Mouse (Mus musculus): ENCODE data around the gene Zbtb20. TPM values are rescaled to one million over a fixed set of nuclear protein-coding genes. Genes with fewer than 3 reads are reported as not detected.

Zbtb20 gene
- total RNA-seq, 2 experiments from 2014 or later = 317 to 369 TPM

GRCm38 (mm10) chr16:43504556-43504955 is 628.9 kb downstream of the Zbtb20 start:
- no peak for DNase-seq (ENCODE audit: low spot score in 2 of 2)

- no peak for DNase-seq (ENCODE audit: low spot score in 2 of 2)
Measured at GRCm38 (mm10) chr16:43505314-43505950, 629.8 kb downstream of the Zbtb20 start.

DNA sequence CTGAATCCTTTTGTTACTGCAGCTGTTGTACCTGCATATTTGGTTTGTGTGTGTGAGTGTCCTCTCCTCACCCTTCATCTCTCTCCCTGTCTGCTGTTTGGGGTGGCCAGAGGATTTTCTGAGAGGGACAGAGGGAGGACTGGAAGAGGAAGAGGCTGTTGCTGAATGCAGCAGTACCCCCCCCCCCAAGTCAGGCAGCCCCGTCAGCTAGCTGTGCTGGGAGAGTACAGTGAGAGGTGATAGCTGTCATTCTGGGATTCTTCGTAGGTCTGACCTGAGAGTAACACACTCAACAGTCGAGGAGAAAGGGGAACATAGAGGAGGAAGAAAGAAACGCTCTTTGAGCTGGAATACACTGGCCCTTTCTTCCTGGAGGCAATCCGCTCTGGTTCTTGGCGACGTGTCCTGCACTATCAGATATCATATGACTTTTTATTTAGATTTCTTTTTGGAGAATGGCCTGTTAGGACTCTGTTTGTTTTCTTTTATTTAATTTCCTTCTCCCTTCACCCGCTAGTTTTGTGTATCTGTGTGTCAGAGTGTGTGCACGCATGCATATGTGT is 630.6 kb downstream of the Zbtb20 start:
- DNase-seq (ENCODE audit: low spot score in 2 of 2) = no peak

DNA sequence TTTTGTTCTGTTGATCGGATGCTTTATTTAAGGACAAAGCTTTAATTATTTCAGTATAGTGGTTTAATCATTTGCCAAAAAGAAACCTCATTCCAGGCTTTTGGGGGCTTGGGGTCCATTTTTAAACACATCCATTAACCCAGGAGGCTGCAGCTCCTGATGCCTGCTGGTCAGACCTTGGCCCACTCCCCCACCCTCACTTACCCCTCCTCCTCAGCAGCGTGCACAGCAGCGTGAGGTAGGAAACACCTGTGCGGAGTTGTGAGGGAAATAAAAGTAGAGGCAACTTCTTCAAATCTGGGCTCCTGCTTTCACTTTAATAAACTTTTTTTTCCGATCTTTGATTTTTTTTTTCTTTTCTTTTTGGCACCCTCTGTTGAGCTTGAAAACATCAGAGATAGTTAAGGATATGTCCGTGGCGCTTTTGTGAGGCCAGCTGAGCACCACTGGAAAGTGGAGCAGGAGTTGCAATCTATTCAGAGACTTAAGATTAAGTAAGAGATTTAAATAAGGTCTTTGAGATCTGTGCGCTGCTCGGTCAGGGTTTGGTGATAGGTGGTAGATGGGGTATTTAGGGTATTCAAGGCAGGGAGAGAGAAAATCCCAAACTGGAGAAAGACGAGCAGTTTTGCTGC is 631.2 kb downstream of the Zbtb20 start:
- no peak for DNase-seq (ENCODE audit: low spot score in 2 of 2)

DNA sequence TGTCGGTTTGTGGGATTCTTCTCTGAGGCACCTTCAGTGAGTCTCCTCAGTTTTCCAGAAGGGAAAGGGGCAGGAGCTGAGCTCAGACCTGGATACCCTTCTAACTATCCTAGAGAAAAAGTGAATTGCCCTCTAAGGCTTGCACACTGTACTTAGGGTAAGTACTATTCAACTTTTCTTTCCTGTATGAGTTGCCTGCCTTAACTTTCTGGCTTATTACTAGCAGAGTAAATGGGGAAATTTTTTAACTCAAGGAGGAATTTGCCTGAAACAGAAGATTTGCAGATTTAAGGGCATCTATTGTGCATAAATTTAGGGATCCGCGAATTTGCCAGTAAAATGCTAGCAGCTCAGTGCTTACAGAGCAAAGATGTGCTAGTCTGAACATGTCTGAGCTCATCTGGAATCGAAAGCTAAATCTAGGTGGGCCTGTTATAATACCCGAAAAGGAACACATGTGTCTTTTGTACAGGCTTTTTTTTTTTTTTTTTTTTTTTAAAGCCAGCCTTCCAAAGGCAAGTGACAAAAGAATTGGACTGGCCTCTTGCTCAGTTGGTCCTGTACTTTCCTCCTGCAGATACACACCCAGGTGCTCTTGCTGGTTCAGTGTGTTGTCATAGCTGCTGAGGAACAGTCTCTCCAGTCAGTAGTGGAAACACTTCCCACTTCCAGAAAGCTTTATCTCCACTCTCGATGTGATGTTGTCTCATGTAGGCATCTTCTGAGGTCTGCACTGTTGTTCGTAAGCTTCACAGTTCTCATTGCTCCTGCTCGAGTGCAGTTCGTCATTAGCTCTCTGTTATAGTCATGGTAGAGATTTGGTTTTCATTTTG is 632.7 kb downstream of the Zbtb20 start:
- no peak for DNase-seq (ENCODE audit: low spot score in 2 of 2)

DNA sequence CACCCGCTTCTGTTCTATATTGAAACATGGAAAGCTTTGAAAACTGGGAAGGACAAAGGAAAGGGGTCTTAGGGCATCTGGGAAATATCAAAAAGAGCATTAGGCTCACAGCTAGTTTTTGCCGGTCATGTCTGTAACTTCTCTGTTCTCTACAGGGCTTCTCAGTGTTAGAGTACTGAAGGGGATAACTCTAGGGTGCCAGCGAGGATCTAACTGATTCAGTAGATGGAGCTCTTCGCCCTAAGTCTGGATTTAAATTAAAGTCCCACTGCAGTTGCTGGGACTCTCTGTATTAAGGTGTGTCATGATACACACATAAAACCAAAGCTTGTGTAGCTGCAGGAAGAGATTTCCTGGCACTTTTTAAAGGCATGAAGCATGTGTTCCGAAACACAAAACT is 634.8 kb downstream of the Zbtb20 start:
- DNase-seq (ENCODE audit: low spot score in 2 of 2) = no peak

- DNase-seq (ENCODE audit: low spot score in 2 of 2) = no peak
Measured at GRCm38 (mm10) chr16:43511531-43511930, 635.9 kb downstream of the Zbtb20 start.

- no peak for DNase-seq (ENCODE audit: low spot score in 2 of 2)
Measured at GRCm38 (mm10) chr16:43513933-43514332, 638.3 kb downstream of the Zbtb20 start.

GRCm38 (mm10) chr16:43515538-43515937 is 639.9 kb downstream of the Zbtb20 start:
- DNase-seq (ENCODE audit: low spot score in 2 of 2) = no peak

DNA sequence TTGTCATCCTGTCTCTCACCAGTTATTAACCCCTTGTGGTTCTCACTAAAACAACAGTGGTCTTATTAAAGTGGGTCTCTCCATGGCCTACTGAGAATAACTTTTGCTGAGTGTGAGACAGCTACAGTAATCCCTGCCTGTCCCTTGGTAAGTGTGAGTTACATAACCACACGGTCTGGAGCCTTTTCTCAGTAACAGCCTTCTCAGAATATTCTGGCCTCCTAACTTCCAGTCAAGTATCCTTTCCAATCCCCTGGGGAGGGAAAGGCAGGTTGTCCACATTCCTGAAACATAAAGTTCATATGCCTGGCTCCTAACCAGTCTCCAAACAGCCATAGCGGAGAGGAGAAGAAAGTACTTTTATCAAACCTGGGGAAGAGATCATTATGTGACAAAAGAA is 644.6 kb downstream of the Zbtb20 start:
- DNase-seq (ENCODE audit: low spot score in 2 of 2) = no peak

GRCm38 (mm10) chr16:43522482-43522881 is 646.8 kb downstream of the Zbtb20 start:
- DNase-seq (ENCODE audit: low spot score in 2 of 2) = no peak

- no peak for DNase-seq (ENCODE audit: low spot score in 2 of 2)
Measured at GRCm38 (mm10) chr16:43524179-43524578, 648.5 kb downstream of the Zbtb20 start.

GRCm38 (mm10) chr16:43525624-43526023 is 649.9 kb downstream of the Zbtb20 start:
- peak in 1 of 2 experiments; percentile 85 for DNase-seq (ENCODE audit: low spot score in 2 of 2)

- DNase-seq (ENCODE audit: low spot score in 2 of 2) = no peak
Measured at GRCm38 (mm10) chr16:43528300-43528699, 652.6 kb downstream of the Zbtb20 start.

DNA sequence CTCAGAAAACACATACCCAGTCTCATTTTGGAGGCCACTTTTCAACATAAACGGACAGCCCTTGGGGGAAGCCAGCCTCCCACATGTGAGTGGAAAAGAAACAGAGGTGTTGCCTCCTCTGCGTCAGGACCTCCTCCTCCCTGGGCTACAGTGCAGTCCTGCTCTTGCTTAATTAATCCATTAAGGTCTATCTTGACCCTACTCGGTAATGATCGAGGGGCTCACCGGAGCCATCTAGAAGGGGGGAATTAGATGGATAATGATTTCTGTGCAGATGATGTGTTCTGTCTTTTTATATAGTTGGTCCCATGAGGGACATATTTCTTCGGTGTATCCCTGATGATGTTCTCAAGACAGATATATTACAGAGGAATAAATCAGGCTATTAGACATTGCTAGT is 655.6 kb downstream of the Zbtb20 start:
- DNase-seq (ENCODE audit: low spot score in 2 of 2) = no peak

- peak in 1 of 2 experiments; percentile 78 for DNase-seq (ENCODE audit: low spot score in 2 of 2)
Measured at GRCm38 (mm10) chr16:43534103-43534502, 658.4 kb downstream of the Zbtb20 start.

DNA sequence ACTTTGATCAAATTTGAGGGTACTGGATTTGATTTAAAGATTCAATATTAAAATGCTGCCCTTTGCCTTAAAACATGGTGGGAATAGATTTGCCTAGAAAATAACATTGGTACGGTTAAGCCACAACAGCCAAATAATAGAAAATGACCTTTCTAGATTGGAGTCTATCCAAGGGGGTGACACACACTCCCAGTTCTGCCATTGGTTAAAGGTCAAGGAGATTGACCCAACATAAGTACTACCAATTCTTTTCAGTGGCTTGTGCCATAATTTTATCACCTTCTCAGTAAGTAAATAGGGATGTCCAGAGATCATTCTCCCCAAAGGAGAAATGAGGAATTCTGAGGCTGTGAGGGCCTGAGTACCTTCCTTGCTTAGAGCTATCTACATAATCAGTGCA is 660.2 kb downstream of the Zbtb20 start:
- DNase-seq (ENCODE audit: low spot score in 2 of 2) = no peak

- no peak for DNase-seq (ENCODE audit: low spot score in 2 of 2)
Measured at GRCm38 (mm10) chr16:43537163-43537562, 661.5 kb downstream of the Zbtb20 start.

DNA sequence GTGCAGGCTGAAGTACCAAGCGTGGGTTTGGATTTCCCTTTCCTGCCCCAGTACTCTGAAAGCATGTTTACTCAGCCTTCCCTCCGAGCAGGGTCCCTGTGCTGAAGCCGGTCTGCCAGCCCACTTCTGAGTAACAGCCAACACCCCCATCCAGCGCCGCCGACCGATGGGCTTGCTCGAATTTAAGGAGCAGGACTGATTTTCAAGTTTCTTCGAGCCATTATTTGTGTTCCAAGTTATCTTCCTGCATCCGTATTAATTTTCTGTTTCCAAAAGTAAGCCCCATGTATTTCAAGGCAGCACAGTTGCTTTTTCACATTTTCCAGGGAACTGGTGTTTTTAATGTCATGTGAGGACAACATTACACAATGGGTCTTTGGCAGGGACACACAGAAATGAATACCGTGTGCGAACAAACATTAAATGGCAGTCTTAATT is 664.0 kb downstream of the Zbtb20 start:
- DNase-seq (ENCODE audit: low spot score in 2 of 2) = no peak

GRCm38 (mm10) chr16:43540108-43540507 is 664.4 kb downstream of the Zbtb20 start:
- no peak for DNase-seq (ENCODE audit: low spot score in 2 of 2)

DNA sequence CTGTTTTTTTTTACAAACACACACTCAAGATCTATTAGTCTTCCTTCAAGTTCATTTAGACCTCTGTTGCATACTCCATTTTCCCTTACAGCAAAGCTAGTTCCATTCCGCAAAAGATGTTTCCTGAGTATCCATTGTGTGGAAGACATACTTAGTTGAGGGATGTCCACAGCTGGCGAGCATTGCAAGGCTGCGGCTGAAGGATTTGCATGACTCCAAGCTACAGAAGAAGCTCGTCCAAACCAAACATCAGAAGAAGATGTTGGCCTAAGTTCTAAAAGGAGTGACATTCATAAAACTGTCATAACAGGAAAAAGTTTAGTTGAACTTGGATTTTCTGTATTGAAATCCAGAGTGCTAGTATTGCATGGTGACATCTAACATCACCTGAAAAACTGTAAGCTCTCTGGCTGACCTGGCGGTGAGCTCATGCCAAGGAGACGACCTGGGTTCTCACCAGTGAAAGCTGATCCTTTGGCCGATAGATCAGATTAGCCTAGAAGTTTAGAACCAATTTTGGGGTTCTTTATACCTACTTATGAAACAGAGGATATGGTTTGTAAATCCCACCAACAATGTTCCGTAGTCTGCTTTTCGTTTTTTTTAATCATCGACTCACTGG is 665.0 kb downstream of the Zbtb20 start:
- no peak for DNase-seq (ENCODE audit: low spot score in 2 of 2)
